Comparison of ENCODE assay signal across 9 mouse cellular contexts in the genomic region with DNA sequence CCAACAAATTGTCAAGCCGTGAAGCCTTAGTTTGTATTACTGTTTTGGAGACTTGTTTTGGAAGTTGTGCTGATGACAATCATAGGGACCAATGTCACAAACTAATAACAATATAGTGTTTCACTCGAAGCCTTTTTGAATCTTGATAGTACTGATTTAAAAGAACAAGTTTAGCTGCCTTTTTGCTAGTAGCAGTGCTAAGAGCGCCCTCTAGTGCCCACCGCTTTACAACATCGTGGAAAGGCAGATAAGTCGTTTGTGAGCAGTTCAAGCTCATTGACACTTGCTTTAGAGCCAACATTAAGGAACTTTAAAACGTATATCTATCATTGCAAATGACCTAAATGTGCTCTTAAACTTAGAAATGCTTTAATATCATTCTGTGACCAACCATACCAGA.
A peak's percentile ranks its signal among the peaks of the same experiment; 100 is the strongest.
DNase-seq lines count a peak whose midpoint lies in the region; ATAC-seq and TF ChIP-seq lines count a peak whose summit lies in the region.
"Had no signal": no experiment of that assay in that cellular context is flagged by ENCODE, and none has a peak within 500 bp of the region (broad histone marks: within the 10 kb centered on the region; RNA-seq: fewer than 3 reads in every experiment).

No protein-coding gene starts in this region.

- H3K27ac ChIP-seq in liver, postnatal 0 days (ENCODE audit: low read depth), result no peak overlapping the region
- H3K27ac ChIP-seq: limb, embryonic 15.5 days had no signal

- no peak for ATAC-seq in liver, postnatal 0 days
- ATAC-seq in erythroid progenitor cell, adult 5-6 weeks (replicated peaks; ENCODE audit: low FRiP score, poor library complexity, severe bottlenecking), result no peak

- H3K4me3 ChIP-seq in liver, postnatal 0 days (ENCODE audit: low read depth, low read length), result no peak overlapping the region
- H3K4me3 ChIP-seq: limb, embryonic 15.5 days had no signal

- no peak for TF ChIP-seq EP300 in liver, postnatal 0 days (IDR thresholded peaks at IDR 0.05; ENCODE audit: low read depth)

- H3K4me1 ChIP-seq in liver, postnatal 0 days (ENCODE audit: insufficient read depth), result no peaks in the 10 kb centered on the region
- H3K4me1 ChIP-seq: limb, embryonic 15.5 days had no signal

- DNase-seq in 3T3-L1 (ENCODE audit: low read depth, low spot score), result peak; percentile 84
- peak; percentile 44 for DNase-seq in MEL-GATA-1-ER (ENCODE audit: extremely low read depth, low read depth)
- peak; percentile 5 for DNase-seq in cerebellum, adult 9-11 months
- DNase-seq in frontal cortex, postnatal 10 days (ENCODE audit: low spot score in 2 of 2), result peak; percentile 39 to 78
- DNase-seq in kidney, postnatal 10 days, result peak; percentile 93
- DNase-seq in liver, postnatal 0 days, result peak; percentile 69
- DNase-seq in retina, adult 2 months (ENCODE audit: low read depth, low spot score), result peak; percentile 37

- 15% methylated on average over 7 of the region's 7 CpGs for WGBS in liver, postnatal 0 days (ENCODE audit: insufficient replicate concordance)

- no peaks in the 10 kb centered on the region for H3K36me3 ChIP-seq in liver, postnatal 0 days (replicated peaks; ENCODE audit: insufficient read depth, low read length)
- H3K36me3 ChIP-seq: limb, embryonic 15.5 days had no signal

- H3K27me3 ChIP-seq in liver, postnatal 0 days (ENCODE audit: insufficient read depth, low read length), result no peaks in the 10 kb centered on the region
- H3K27me3 ChIP-seq: limb, embryonic 15.5 days had no signal

- TF ChIP-seq CTCF in liver, postnatal 0 days (IDR thresholded peaks at IDR 0.05; ENCODE audit: low read depth), result peak; percentile 79

- no peak overlapping the region for H3K4me2 ChIP-seq in liver, postnatal 0 days (ENCODE audit: low read depth, low read length)
- H3K4me2 ChIP-seq: limb, embryonic 15.5 days had no signal

- no peak overlapping the region for H3K9ac ChIP-seq in liver, postnatal 0 days (replicated peaks)
- H3K9ac ChIP-seq: limb, embryonic 15.5 days had no signal

- no peaks in the 10 kb centered on the region for H3K9me3 ChIP-seq in liver, postnatal 0 days (ENCODE audit: low read length)
- H3K9me3 ChIP-seq: limb, embryonic 15.5 days had no signal

Comparison
In these comparisons a context has a peak if more than half of its experiments do, and no peak if none do; other contexts are left out.
1. DNase-seq: peak in every context shown above with its lines; median percentile 93 in kidney, postnatal 10 days; 84 in 3T3-L1; 69 in liver, postnatal 0 days; 58 in frontal cortex, postnatal 10 days; 44 in MEL-GATA-1-ER; 37 in retina, adult 2 months; 5 in cerebellum, adult 9-11 months.